Mouse (Mus musculus) adrenal gland, adult (tissue): ENCODE measurements around the gene Sbsn.

ENCODE experiments used
- DNase-seq, 2 experiments: peaks; one replicate each; pipeline ENCODE4 v3.0.0; 2022 to 2023; ENCODE audit warnings: low spot score in 1 of 2; ENCODE audit not compliant: inconsistent age in 2 of 2

Sbsn gene

DNA sequence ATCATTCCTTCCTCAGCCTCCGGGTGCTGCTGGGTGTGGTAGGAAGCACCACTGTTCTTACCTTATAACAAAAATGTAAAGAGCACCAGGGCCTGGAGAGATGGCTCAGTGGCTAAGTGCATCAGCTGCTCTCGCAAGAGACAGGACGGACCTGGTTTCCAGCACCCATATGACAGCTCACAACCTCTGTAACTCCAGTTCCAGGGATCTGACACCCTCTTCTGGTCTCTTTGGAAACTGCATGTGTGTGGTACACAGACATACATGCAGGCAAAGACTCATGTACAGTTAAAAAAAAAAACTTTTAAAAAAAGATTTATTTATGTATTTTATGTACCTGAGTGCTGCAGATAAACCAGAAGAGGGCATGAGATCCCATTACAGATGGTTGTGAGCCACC lies 52.0 kb downstream of the Sbsn start:
- DNase-seq: no peak

GRCm38 (mm10) chr7:30804026-30804715 lies 52.9 kb downstream of the Sbsn start:
- no peak for DNase-seq
